Mouse (Mus musculus) liver, adult 2 months (tissue): Measurements from ENCODE around the gene Bcar1.

Experiments used
- CTCF ChIP-seq: fragments of 200-500 bp; IDR thresholded peaks from 2 replicates; pipeline ENCODE4 v1.5.1; 2011; ENCODE audit warnings: low read depth, low read length, control low read depth
- POLR2A ChIP-seq: fragments of 200-500 bp; IDR thresholded peaks from 2 replicates; pipeline ENCODE4 v1.6.1; 2011; ENCODE audit warnings: low read length, control low read depth; ENCODE audit not compliant: insufficient read depth; ENCODE audit errors: extremely low read depth

DNA sequence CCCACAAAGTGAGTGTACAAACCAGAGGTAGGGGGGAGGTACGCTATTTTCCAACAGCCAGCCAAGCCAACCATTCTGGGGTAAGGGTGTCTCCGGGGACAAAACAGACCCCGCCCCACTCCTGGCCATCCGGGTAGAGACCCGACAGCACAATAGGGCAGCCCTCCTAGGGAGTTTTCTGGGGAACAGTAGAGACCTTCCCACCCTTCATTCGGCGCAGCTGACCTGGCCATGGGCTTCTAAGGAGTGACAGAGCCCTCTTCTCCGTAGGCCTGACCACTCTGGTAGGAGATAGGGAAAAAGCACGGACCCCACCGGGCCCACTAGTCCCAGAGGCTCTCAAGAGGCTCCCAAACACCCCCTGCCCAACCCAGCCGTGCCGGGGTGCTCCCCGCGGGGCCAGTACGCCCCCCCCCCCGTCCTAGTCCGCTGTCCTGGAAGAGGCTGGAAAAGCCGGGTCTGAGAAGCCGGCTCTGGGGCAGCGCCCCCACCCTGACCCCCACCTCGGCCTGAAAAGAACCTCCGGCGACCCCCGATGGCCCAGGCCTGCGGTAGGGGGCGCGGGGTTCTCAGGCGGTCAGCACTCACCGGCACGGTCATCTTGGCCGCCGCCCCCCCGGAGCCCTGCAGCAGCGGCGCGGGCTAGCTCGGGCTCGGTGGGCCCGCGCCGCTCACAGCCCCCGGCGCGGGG, 363 bp downstream of the Bcar1 start:
- TF ChIP-seq CTCF (no peak), POLR2A (no peak)
